Mouse (Mus musculus) G1E (cell line): ENCODE measurements around the gene Usp34.
"Not testable (repeated sequence)": the region's sequence is repeated elsewhere in the genome, so short reads cannot be mapped to it uniquely, and the experiment has no call there.

Experiments
- CTCF ChIP-seq: IDR thresholded peaks from 2 replicates; pipeline ENCODE4 v1.5.1; 2012; ENCODE audit warnings: low read depth, low read length, inconsistent platforms, mixed read lengths
- GATA1 ChIP-seq: IDR thresholded peaks from 2 replicates; pipeline ENCODE4 v1.6.1; 2012; ENCODE audit warnings: borderline replicate concordance, low read length, inconsistent platforms, mixed read lengths
- GATA2 ChIP-seq: IDR thresholded peaks from 2 replicates; pipeline ENCODE4 v1.6.1; 2012; ENCODE audit warnings: low read depth, low read length, inconsistent platforms, borderline replicate concordance
- POLR2AphosphoS5 ChIP-seq: IDR thresholded peaks from 2 replicates; pipeline ENCODE4 v1.6.1; 2012; ENCODE audit warnings: low read depth, low read length, inconsistent platforms; ENCODE audit not compliant: insufficient replicate concordance
- TAL1 ChIP-seq: conservative IDR thresholded peaks from 2 replicates; pipeline ENCODE4 v1.6.1; 2012; ENCODE audit warnings: low read depth, low read length, inconsistent platforms, mixed read lengths

DNA sequence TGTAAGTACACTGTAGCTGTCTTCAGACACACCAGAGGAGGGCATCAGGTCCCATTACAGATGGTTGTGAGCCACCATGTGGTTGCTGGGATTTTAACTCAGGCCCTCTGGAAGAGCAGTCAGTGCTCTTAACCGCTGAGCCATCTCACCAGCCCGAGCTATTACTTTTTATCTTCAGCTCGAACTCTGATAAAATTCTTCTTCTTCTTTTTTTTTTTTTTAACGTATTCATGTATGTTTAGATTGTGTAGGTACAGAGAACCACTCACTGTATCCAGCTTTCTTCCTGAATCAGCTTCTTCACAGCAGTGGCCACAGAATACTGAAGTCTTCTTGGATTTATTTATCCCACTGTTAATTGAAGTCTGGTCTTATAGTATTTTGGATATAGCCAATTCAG lies 17.8 kb upstream of the Usp34 start:
- not testable (repeated sequence) for TF ChIP-seq TAL1, CTCF, GATA1, POLR2AphosphoS5, GATA2
